Mouse (Mus musculus) stomach, embryonic 16.5 days (tissue): Measurements from ENCODE around the gene Xpo4. TPM values are rescaled to one million over a fixed set of nuclear protein-coding genes. Genes with fewer than 3 reads are reported as not detected.

Source experiments
- ATAC-seq: fragments of 200-750 bp; cut with Nextera tagmentation; 2 replicates; pipeline ENCODE4 v1.8.0; 2017; ENCODE audit warnings: moderate number of reproducible peaks, moderate TSS enrichment; ENCODE audit not compliant: insufficient read depth, low FRiP score
- H3K27ac ChIP-seq: fragments of 300-500 bp; sonication (generic); 2 replicates; pipeline ENCODE4 v1.5.1; 2014; ENCODE audit warnings: low read length
- H3K27me3 ChIP-seq: fragments of 300-500 bp; sonication (generic); 2 replicates; pipeline ENCODE4 v1.6.1; 2014; ENCODE audit warnings: low read length, control low read depth, mixed read lengths; ENCODE audit not compliant: control insufficient read depth, insufficient read depth
- H3K36me3 ChIP-seq: fragments of 300-500 bp; sonication (generic); 2 replicates; pipeline ENCODE4 v1.6.1; 2014; ENCODE audit warnings: low read length; ENCODE audit not compliant: control insufficient read depth, insufficient read depth
- H3K4me1 ChIP-seq: fragments of 300-500 bp; sonication (generic); 2 replicates; pipeline ENCODE4 v1.6.1; 2014; ENCODE audit warnings: low read length, control low read depth, mixed read lengths; ENCODE audit not compliant: control insufficient read depth, insufficient read depth
- H3K4me2 ChIP-seq: fragments of 300-500 bp; sonication (generic); 2 replicates; pipeline ENCODE4 v1.6.1; 2014; ENCODE audit warnings: low read depth, low read length, mixed read lengths
- H3K4me3 ChIP-seq: fragments of 300-500 bp; sonication (generic); replicated peaks from 2 replicates; pipeline ENCODE4 v1.5.1; 2014; ENCODE audit warnings: mild to moderate bottlenecking, low read length
- H3K9ac ChIP-seq: fragments of 300-500 bp; sonication (generic); 2 replicates; pipeline ENCODE4 v1.6.1; 2014; ENCODE audit warnings: low read length
- H3K9me3 ChIP-seq: fragments of 300-500 bp; sonication (generic); replicated peaks from 2 replicates; pipeline ENCODE4 v1.6.1; 2016; ENCODE audit warnings: low read length, control low read depth; ENCODE audit not compliant: control insufficient read depth
- WGBS: fragments of 180-500 bp; shearing (Covaris S2); extraction: QIAGEN DNeasy Blood & Tissue Kit; methylation state at CpG from one replicate; pipeline ENCODE4 v1.1.7; 2014; 5-methylcytosine and 5-hydroxymethylcytosine counted together
- polyA plus RNA-seq: library from polyadenylated mRNA; unstranded; fragments of >200 nt; fragmentation: Nextera tagmentation; extraction: Ambion mirVana; gene quantifications from 2 replicates; pipeline ENCODE4 v1.2.1, GENCODE M21; 2015

Gene Xpo4
- polyA plus RNA-seq, 1 experiment from 2014 or later: 18.6 TPM

- 62% methylated on average over 4 of the region's 4 CpGs for WGBS
Measured at GRCm38 (mm10) chr14:57629595-57629994, 35.6 kb downstream of the Xpo4 start.

DNA sequence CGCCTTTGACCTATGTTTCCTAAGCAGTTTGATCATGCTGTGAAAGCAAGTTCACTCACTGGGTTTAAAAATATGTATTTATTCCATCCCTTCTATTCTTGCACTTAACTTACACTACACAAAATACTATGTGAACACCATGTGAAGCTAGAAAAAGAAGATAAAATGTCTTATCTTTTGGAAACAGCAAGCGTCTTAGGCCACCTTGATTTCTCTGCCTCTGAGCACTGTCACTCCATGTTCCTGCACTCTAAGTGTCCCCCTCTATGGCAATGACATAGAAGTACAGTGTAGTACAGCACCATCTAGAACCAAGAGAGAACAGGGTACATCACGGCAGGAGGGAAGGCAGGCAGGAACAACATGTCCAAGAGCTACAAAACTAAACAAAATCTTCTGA lies 42.3 kb downstream of the Xpo4 start:
- Histone ChIP-seq H3K4me3 (no peak overlapping the region), H3K27ac (no peak overlapping the region), H3K4me1 (0 out of 2 replicates have a peak, but pooled peaks cover 3% of the 10 kb centered on the region), H3K9me3 (no peaks in the 10 kb centered on the region), H3K4me2 (no peak overlapping the region), H3K36me3 (0 out of 2 replicates have a peak, but pooled peaks cover 2% of the 10 kb centered on the region), H3K27me3 (no peaks in the 10 kb centered on the region), H3K9ac (no peak overlapping the region)
- no peak for ATAC-seq
- 81% methylated on average over 3 of the region's 3 CpGs for WGBS

More at GRCm38 (mm10) chr14:57629595-57629994, 35.6 kb downstream of the Xpo4 start:
- Histone ChIP-seq H3K4me3 (no peak overlapping the region), H3K9me3 (no peaks in the 10 kb centered on the region), H3K4me2 (no peak overlapping the region), H3K36me3 (0 out of 2 replicates have a peak, but pooled peaks cover 7% of the 10 kb centered on the region), H3K27ac (no peak overlapping the region), H3K4me1 (no peaks in the 10 kb centered on the region), H3K27me3 (no peaks in the 10 kb centered on the region), H3K9ac (no peak overlapping the region)
- ATAC-seq: no peak

GRCm38 (mm10) chr14:57621699-57622098 lies 43.5 kb downstream of the Xpo4 start:
- H3K4me2 ChIP-seq: no peak overlapping the region
- ATAC-seq: no peak
- H3K4me3 ChIP-seq: no peak overlapping the region
- no peaks in the 10 kb centered on the region for H3K27me3 ChIP-seq
- 0 out of 2 replicates have a peak, but pooled peaks cover 3% of the 10 kb centered on the region for H3K4me1 ChIP-seq
- whole genome bisulfite sequencing: 80% methylated on average over 4 of the region's 4 CpGs
- no peaks in the 10 kb centered on the region for H3K9me3 ChIP-seq
- no peak overlapping the region for H3K9ac ChIP-seq
- H3K27ac ChIP-seq: no peak overlapping the region
- H3K36me3 ChIP-seq: 0 out of 2 replicates have a peak, but pooled peaks cover 2% of the 10 kb centered on the region

GRCm38 (mm10) chr14:57620598-57621236 lies 44.5 kb downstream of the Xpo4 start:
- 69% methylated on average over 4 of the region's 4 CpGs for WGBS

GRCm38 (mm10) chr14:57619487-57619886 lies 45.7 kb downstream of the Xpo4 start:
- Histone ChIP-seq H3K9me3 (no peaks in the 10 kb centered on the region), H3K4me3 (no peak overlapping the region), H3K4me1 (0 out of 2 replicates have a peak, but pooled peaks cover 3% of the 10 kb centered on the region), H3K4me2 (no peak overlapping the region), H3K9ac (no peak overlapping the region), H3K27ac (no peak overlapping the region), H3K27me3 (no peaks in the 10 kb centered on the region), H3K36me3 (no peaks in the 10 kb centered on the region)
- ATAC-seq: no peak
- 48% methylated on average over 2 of the region's 2 CpGs for WGBS

More at GRCm38 (mm10) chr14:57620598-57621236, 44.5 kb downstream of the Xpo4 start:
- no peak for ATAC-seq
- H3K9ac ChIP-seq: no peak overlapping the region
- H3K4me3 ChIP-seq: no peak overlapping the region
- 0 out of 2 replicates have a peak, but pooled peaks cover 3% of the 10 kb centered on the region for H3K4me1 ChIP-seq
- H3K27me3 ChIP-seq: no peaks in the 10 kb centered on the region
- H3K27ac ChIP-seq: no peak overlapping the region
- H3K36me3 ChIP-seq: no peaks in the 10 kb centered on the region
- H3K9me3 ChIP-seq: no peaks in the 10 kb centered on the region
- no peak overlapping the region for H3K4me2 ChIP-seq

DNA sequence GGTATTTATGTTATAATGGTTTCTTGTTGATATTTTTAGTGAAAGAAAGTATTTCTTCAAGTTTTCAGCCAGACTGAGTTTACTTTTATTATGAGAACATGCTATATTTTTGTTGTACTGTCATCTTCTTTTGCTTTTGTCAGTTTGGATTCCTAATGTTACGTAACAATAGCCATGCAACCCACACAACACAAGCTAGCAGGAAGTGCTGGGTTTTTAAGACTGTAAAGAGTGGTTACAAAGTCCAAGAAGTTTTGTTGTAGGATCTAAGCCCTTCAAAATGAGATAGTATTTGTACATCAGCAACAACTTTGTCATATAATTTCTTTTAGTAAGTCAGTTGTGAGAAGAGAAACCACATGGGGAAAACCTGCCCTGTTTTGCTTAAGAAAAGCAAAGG lies 47.6 kb downstream of the Xpo4 start:
- H3K36me3 ChIP-seq: no peaks in the 10 kb centered on the region
- 91% methylated on average over 1 of the region's 1 CpGs for WGBS
- H3K4me1 ChIP-seq: 0 out of 2 replicates have a peak, but pooled peaks cover 3% of the 10 kb centered on the region
- H3K4me3 ChIP-seq: no peak overlapping the region
- no peak overlapping the region for H3K9ac ChIP-seq
- no peaks in the 10 kb centered on the region for H3K9me3 ChIP-seq
- ATAC-seq: no peak
- H3K4me2 ChIP-seq: no peak overlapping the region
- H3K27ac ChIP-seq: no peak overlapping the region
- H3K27me3 ChIP-seq: no peaks in the 10 kb centered on the region

DNA sequence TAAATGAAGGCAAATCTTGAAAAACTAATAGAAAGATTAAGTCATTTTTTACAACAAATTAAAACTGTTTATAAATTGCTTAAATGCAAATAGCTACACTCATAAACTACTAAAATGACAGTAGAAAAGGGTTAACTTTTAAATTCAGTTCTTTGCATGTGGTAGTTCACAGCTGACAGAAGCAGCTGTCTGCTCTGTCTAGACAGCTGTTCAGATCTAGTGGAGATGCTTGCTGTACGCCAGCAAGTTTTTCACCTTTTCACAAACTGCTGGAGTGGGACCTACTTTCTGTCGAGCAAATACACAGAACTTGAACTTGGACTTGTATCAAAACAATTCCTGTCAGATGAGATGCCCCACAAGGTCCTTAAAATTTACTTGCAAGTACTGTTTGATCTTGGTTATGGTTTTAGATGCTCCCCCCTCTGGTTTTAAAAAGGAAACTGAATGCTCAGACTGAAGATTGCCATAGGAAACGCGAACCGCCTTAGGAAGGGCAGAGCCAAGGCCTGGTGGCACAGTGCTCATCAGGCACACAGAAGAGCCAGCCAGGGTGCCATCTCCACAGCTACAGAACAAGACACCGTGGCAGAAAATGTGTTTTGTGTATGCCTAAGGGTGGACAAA lies 48.8 kb downstream of the Xpo4 start:
- WGBS: 68% methylated on average over 6 of the region's 6 CpGs
- Histone ChIP-seq H3K4me3 (no peak overlapping the region), H3K9ac (no peak overlapping the region), H3K4me2 (no peak overlapping the region), H3K36me3 (no peaks in the 10 kb centered on the region), H3K27me3 (no peaks in the 10 kb centered on the region), H3K27ac (no peak overlapping the region), H3K9me3 (no peaks in the 10 kb centered on the region), H3K4me1 (0 out of 2 replicates have a peak, but pooled peaks cover 3% of the 10 kb centered on the region)
- no peak for ATAC-seq

DNA sequence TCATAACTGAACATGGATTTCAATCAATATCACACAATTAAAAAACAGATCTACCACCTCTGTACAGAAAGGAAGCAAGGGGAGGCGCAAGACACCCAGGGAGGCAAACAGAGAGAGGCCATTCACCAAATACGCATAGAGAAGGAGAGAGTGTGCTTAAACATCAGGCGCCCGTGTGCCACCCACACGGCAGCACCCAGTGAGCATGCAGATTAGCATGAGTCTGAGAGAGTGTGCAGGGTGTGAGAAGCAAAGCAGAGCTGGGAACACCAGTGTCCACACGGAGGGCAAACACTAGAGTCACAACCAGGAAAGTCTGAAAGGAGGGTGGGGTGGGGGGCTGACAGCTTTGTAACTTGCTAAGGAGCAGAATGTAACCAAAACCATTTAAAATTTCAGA lies 49.4 kb downstream of the Xpo4 start:
- no peaks in the 10 kb centered on the region for H3K9me3 ChIP-seq
- 73% methylated on average over 6 of the region's 6 CpGs for WGBS
- no peak; the same call in 1 of the 2 replicates for ATAC-seq
- H3K27me3 ChIP-seq: no peaks in the 10 kb centered on the region
- no peak overlapping the region for H3K4me2 ChIP-seq
- no peak overlapping the region for H3K9ac ChIP-seq
- H3K4me3 ChIP-seq: no peak overlapping the region
- no peak overlapping the region for H3K27ac ChIP-seq
- H3K4me1 ChIP-seq: 0 out of 2 replicates have a peak, but pooled peaks cover 3% of the 10 kb centered on the region
- H3K36me3 ChIP-seq: no peaks in the 10 kb centered on the region

DNA sequence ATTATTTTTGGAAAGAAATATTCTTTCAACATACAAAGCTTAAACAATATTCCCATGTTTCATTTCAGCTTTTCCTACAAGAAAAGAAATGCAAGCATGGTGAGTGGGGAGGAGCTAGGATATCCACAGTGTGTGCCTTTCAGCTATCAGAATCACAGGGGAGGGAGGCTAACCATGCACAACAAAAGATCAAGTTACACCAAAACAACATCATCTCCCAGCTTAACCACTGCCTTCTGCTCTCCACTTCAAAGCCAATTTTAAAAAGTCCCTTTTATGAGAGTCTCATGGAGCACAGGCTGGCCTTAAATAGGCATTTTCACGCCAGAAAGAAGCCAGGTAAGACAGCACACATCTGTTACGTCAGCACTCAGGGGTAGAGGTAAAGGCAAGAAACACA lies 54.2 kb downstream of the Xpo4 start:
- H3K9ac ChIP-seq: no peak overlapping the region
- H3K9me3 ChIP-seq: no peaks in the 10 kb centered on the region
- no peak for ATAC-seq
- H3K4me1 ChIP-seq: peaks cover 6% of the 10 kb centered on the region
- WGBS: 83% methylated on average over 2 of the region's 2 CpGs
- no peak overlapping the region for H3K4me3 ChIP-seq
- H3K36me3 ChIP-seq: no peaks in the 10 kb centered on the region
- H3K27ac ChIP-seq: no peak overlapping the region
- no peaks in the 10 kb centered on the region for H3K27me3 ChIP-seq
- H3K4me2 ChIP-seq: no peak overlapping the region
